Mouse (Mus musculus): Measurements from ENCODE around the gene Btnl6. TPM values are rescaled to one million over a fixed set of nuclear protein-coding genes. Genes with fewer than 3 reads are reported as not detected.
"Not testable (repeated sequence)": the region's sequence is repeated elsewhere in the genome, so short reads cannot be mapped to it uniquely, and the experiment has no call there.

Btnl6 gene
- polyA plus RNA-seq, 1 experiment from 2014 or later: not detected

- not testable (repeated sequence) for ATAC-seq (ENCODE audit: low FRiP score); H3K36me3 ChIP-seq (replicated peaks); H3K4me1 ChIP-seq; H3K27me3 ChIP-seq; H3K9ac ChIP-seq; H3K9me3 ChIP-seq; H3K4me3 ChIP-seq (replicated peaks); H3K27ac ChIP-seq; H3K4me2 ChIP-seq
- WGBS: 83% methylated on average over 2 of the region's 2 CpGs
Observed at GRCm38 (mm10) chr17:34495156-34495555, 22.0 kb downstream of the Btnl6 start.

- no peaks in the 10 kb centered on the region for H3K27me3 ChIP-seq
- H3K27ac ChIP-seq: no peak overlapping the region
- no peak for ATAC-seq (ENCODE audit: low FRiP score)
- no peak overlapping the region for H3K4me2 ChIP-seq
- H3K9ac ChIP-seq: no peak overlapping the region
- no peaks in the 10 kb centered on the region for H3K9me3 ChIP-seq
- H3K36me3 ChIP-seq (replicated peaks): no peaks in the 10 kb centered on the region
- H3K4me3 ChIP-seq (replicated peaks): no peak overlapping the region
- no peaks in the 10 kb centered on the region for H3K4me1 ChIP-seq
Observed at GRCm38 (mm10) chr17:34492796-34493195, 24.4 kb downstream of the Btnl6 start.

DNA sequence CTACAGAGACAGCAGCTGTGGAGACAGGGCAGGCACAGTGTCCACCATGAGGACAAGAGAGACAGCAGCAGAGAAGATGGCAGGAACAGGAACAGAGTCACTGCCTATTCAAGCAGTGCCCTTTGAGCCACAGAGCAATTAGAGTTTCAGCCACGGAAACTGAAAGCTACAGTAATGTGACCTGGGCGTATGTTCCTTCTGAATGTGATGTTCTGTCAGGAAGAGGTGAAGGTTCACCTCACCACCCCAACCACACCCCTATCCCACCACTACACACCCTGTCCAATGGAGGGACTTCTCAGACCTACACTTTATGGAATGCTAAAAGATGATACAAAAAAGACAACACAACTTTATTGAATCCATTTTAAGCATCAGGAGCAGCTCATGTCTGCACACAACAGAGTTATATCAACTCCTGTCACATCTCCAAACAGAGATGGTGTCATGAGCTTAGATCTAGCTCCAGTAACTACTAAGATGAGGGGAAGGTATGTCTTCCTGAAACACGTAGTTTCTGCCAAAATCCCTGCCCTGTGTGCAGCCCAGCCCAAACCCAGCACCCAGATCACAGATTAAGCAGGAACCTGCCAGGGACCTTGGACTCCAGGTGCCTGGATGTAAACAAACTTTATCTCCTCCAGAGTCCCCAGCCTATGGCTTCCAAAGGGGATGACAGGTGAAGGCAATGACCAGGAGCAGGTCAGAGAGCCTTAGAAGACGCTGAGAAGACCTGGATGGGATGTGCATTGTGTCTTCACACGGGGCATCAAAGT lies 39.7 kb downstream of the Btnl6 start, which contains the start of gene Btnl4:
Btnl4 (minus strand) TSS at position 81 of the 776 bp plus-strand sequence.
- H3K4me3 ChIP-seq (replicated peaks); H3K36me3 ChIP-seq (replicated peaks); ATAC-seq (ENCODE audit: low FRiP score); H3K27me3 ChIP-seq; H3K9ac ChIP-seq; H3K4me2 ChIP-seq; H3K4me1 ChIP-seq; H3K9me3 ChIP-seq; H3K27ac ChIP-seq: not testable (repeated sequence)
- 89% methylated on average over 5 of the region's 5 CpGs for WGBS

DNA sequence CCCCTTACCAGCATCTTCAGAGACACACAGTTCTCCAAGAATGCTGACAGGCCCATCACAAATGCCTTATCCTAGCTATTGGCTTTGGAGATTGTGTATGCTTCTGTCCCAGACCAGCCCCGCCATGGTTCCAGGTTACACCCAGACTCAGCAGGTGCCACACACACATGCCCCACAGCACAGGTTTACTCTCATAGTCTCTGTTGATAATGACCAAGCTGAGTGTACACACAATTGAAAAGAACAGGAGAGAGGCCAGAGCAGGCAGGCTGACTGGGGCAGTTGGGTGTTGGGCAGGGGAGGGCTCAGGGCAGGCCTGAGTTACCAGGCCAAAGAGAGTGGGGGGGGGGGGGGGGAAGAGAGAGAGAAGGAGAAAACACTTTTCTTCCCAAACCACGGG lies 40.7 kb downstream of the Btnl6 start:
- no peak overlapping the region for H3K4me3 ChIP-seq (replicated peaks)
- no peaks in the 10 kb centered on the region for H3K36me3 ChIP-seq (replicated peaks)
- no peak for ATAC-seq (ENCODE audit: low FRiP score)
- H3K27ac ChIP-seq: no peak overlapping the region
- no peaks in the 10 kb centered on the region for H3K9me3 ChIP-seq
- 100% methylated on average over 1 of the region's 2 CpGs for WGBS
- H3K4me1 ChIP-seq: no peaks in the 10 kb centered on the region
- no peak overlapping the region for H3K4me2 ChIP-seq
- no peaks in the 10 kb centered on the region for H3K27me3 ChIP-seq
- H3K9ac ChIP-seq: no peak overlapping the region

- Histone ChIP-seq H3K9me3 (no peaks in the 10 kb centered on the region), H3K27ac (no peak overlapping the region), H3K4me1 (no peaks in the 10 kb centered on the region), H3K27me3 (no peaks in the 10 kb centered on the region), H3K4me3 (replicated peaks) (no peak overlapping the region), H3K9ac (no peak overlapping the region), H3K36me3 (replicated peaks) (no peaks in the 10 kb centered on the region), H3K4me2 (no peak overlapping the region)
- no peak for ATAC-seq (ENCODE audit: low FRiP score)
- 79% methylated on average over 3 of the region's 3 CpGs for WGBS
Observed at GRCm38 (mm10) chr17:34475060-34475459, 42.1 kb downstream of the Btnl6 start.

- H3K4me3 ChIP-seq (replicated peaks): no peak overlapping the region
- H3K9ac ChIP-seq: no peak overlapping the region
- H3K27ac ChIP-seq: no peak overlapping the region
- 90% methylated on average over 2 of the region's 2 CpGs for WGBS
- H3K4me2 ChIP-seq: no peak overlapping the region
- no peak for ATAC-seq (ENCODE audit: low FRiP score)
- H3K27me3 ChIP-seq: no peaks in the 10 kb centered on the region
- no peaks in the 10 kb centered on the region for H3K9me3 ChIP-seq
- H3K36me3 ChIP-seq (replicated peaks): no peaks in the 10 kb centered on the region
- H3K4me1 ChIP-seq: no peaks in the 10 kb centered on the region
Observed at GRCm38 (mm10) chr17:34470491-34470890, 46.7 kb downstream of the Btnl6 start.

GRCm38 (mm10) chr17:34465906-34466305 lies 51.2 kb downstream of the Btnl6 start:
- not testable (repeated sequence) for H3K9ac ChIP-seq; H3K36me3 ChIP-seq (replicated peaks); H3K4me3 ChIP-seq (replicated peaks); ATAC-seq (ENCODE audit: low FRiP score); H3K4me2 ChIP-seq; H3K27me3 ChIP-seq; H3K4me1 ChIP-seq; H3K9me3 ChIP-seq; H3K27ac ChIP-seq

DNA sequence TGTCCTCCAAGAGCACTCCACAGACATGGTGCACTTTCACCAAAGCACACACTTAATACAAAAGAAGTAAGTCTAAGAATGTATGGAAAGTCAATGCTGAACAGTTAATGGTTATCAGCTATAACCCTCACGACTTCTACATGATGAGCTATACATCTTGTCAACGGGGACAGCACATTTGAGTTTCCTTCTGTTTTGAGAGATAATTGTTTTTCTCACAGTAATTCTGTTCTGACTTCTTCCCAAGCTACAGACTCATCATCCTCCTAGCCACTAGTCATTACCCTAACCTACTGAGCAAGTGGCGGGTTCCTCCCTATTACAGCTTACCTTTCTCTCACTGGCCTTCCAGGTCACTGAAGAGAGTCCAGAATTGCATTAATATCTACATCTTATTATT lies 57.9 kb downstream of the Btnl6 start:
- ATAC-seq (ENCODE audit: low FRiP score): no peak
- Histone ChIP-seq H3K4me3 (replicated peaks) (no peak overlapping the region), H3K36me3 (replicated peaks) (no peaks in the 10 kb centered on the region), H3K9me3 (no peaks in the 10 kb centered on the region), H3K27me3 (no peaks in the 10 kb centered on the region), H3K4me1 (no peaks in the 10 kb centered on the region), H3K9ac (no peak overlapping the region), H3K4me2 (no peak overlapping the region), H3K27ac (no peak overlapping the region)
- WGBS: 89% methylated on average over 3 of the region's 3 CpGs

Other genes starting within 250 kb of the Btnl6 start
- not detected in 2 replicates for gene H2-Aa, start 229.5 kb downstream of the Btnl6 start, polyA plus RNA-seq (2016; fragmentation: Nextera tagmentation; extraction: Ambion mirVana)
- gene H2-Eb1, start 211.5 kb downstream of the Btnl6 start, polyA plus RNA-seq (2016; fragmentation: Nextera tagmentation; extraction: Ambion mirVana): 1.1 and 1.2 TPM in 2 replicates
- gene H2-Eb2, start 191.7 kb downstream of the Btnl6 start, polyA plus RNA-seq (2016; fragmentation: Nextera tagmentation; extraction: Ambion mirVana): not detected in 2 replicates
- gene Btnl2, start 162.5 kb downstream of the Btnl6 start, polyA plus RNA-seq (2016; fragmentation: Nextera tagmentation; extraction: Ambion mirVana): not detected in 2 replicates
- gene Btnl1, start 140.2 kb downstream of the Btnl6 start, polyA plus RNA-seq (2016; fragmentation: Nextera tagmentation; extraction: Ambion mirVana): not detected in 2 replicates
- gene BC051142, start 118.5 kb downstream of the Btnl6 start, polyA plus RNA-seq (2016; fragmentation: Nextera tagmentation; extraction: Ambion mirVana): 2.4 and 2.6 TPM in 2 replicates
- gene Btnl4, start 40.0 kb downstream of the Btnl6 start, polyA plus RNA-seq (2016; fragmentation: Nextera tagmentation; extraction: Ambion mirVana): not detected in 2 replicates
- gene Notch4, start 46.9 kb upstream of the Btnl6 start, polyA plus RNA-seq (2016; fragmentation: Nextera tagmentation; extraction: Ambion mirVana): 6.9 and 9.5 TPM in 2 replicates
- 2.0 and 2.7 TPM in 2 replicates for gene Gpsm3, start 72.5 kb upstream of the Btnl6 start, polyA plus RNA-seq (2016; fragmentation: Nextera tagmentation; extraction: Ambion mirVana)
- gene Pbx2, start 73.9 kb upstream of the Btnl6 start, polyA plus RNA-seq (2016; fragmentation: Nextera tagmentation; extraction: Ambion mirVana): 16.6 and 17.8 TPM in 2 replicates
- gene Ager, start 80.5 kb upstream of the Btnl6 start, polyA plus RNA-seq (2016; fragmentation: Nextera tagmentation; extraction: Ambion mirVana): 2.6 and 2.9 TPM in 2 replicates
- gene Rnf5, start 86.3 kb upstream of the Btnl6 start, polyA plus RNA-seq (2016; fragmentation: Nextera tagmentation; extraction: Ambion mirVana): 241 and 247 TPM in 2 replicates
- gene Agpat1, start 86.9 kb upstream of the Btnl6 start, polyA plus RNA-seq (2016; fragmentation: Nextera tagmentation; extraction: Ambion mirVana): 70.5 and 73.9 TPM in 2 replicates
- gene Egfl8, start 98.6 kb upstream of the Btnl6 start, polyA plus RNA-seq (2016; fragmentation: Nextera tagmentation; extraction: Ambion mirVana): 3.2 and 4.6 TPM in 2 replicates
- gene Ppt2, start 111.2 kb upstream of the Btnl6 start, polyA plus RNA-seq (2016; fragmentation: Nextera tagmentation; extraction: Ambion mirVana): 20.3 and 21.2 TPM in 2 replicates
- gene Prrt1, start 112.2 kb upstream of the Btnl6 start, polyA plus RNA-seq (2016; fragmentation: Nextera tagmentation; extraction: Ambion mirVana): 2.9 and 3.9 TPM in 2 replicates
- gene Fkbpl, start 127.4 kb upstream of the Btnl6 start, polyA plus RNA-seq (2016; fragmentation: Nextera tagmentation; extraction: Ambion mirVana): 13.9 and 14.6 TPM in 2 replicates
- 107 and 109 TPM in 2 replicates for gene Atf6b, start 129.8 kb upstream of the Btnl6 start, polyA plus RNA-seq (2016; fragmentation: Nextera tagmentation; extraction: Ambion mirVana)
- gene Tnxb, start 153.2 kb upstream of the Btnl6 start, polyA plus RNA-seq (2016; fragmentation: Nextera tagmentation; extraction: Ambion mirVana): 0.03 and 0.04 TPM in 2 replicates
- not detected in 2 replicates for gene C4b, start 226.5 kb upstream of the Btnl6 start, polyA plus RNA-seq (2016; fragmentation: Nextera tagmentation; extraction: Ambion mirVana)

All from forebrain, embryonic 12.5 days (tissue).